Mouse (Mus musculus): ENCODE measurements around the gene Il16. TPM values are rescaled to one million over a fixed set of nuclear protein-coding genes. Genes with fewer than 3 reads are reported as not detected.

Gene Il16
- polyA plus RNA-seq, 1 experiment = 3.5 TPM

DNA sequence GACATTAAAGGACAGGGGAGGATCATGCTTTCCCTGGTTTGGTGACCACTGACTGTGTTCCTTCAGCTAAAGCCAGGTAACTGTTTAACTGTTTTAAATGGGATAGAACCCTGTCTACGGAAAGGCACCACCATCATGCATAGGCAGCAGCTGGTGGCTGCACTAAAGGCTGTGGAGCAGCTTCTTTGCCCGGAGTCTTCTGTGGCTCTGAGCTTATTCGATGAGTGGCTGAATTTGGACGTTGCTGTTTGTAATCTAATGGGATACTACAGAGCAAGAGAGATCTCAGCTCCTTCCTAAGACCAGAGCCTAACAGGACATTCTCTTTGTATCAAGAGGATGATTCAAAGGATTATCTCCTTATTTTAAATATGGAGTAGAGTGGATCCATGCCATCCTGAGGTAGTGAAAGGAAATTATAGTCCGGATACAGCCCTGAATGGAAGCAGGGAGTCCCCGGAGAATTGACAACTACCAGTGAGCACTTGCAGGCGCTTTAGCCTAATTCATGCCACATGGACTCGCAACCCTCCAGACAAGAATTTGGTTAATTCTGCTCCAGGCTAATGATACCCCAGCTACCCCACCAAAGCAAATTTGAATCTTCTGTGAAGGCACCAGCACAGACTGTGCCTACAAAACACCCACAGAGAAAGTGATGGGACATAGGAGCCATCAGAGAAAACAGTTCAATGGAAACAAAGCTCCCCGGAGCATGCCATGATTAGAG is 42.3 kb downstream of the Il16 start:
- peaks cover 6% of the 10 kb centered on the region; the same call in 1 of the 2 replicates for H3K4me1 ChIP-seq
- no peaks in the 10 kb centered on the region for H3K27me3 ChIP-seq (replicated peaks)
- peaks cover 5% of the 10 kb centered on the region; the same call in 1 of the 2 replicates for H3K9me3 ChIP-seq
- H3K4me3 ChIP-seq (replicated peaks) = no peak overlapping the region
- H3K36me3 ChIP-seq (replicated peaks; ENCODE audit: low read length) = no peaks in the 10 kb centered on the region
- no peak for TF ChIP-seq FLI1 (IDR thresholded peaks at IDR 0.05; ENCODE audit: low read length)
- TF ChIP-seq GATA1 (IDR thresholded peaks at IDR 0.05; ENCODE audit: borderline replicate concordance, low read length) = no peak

- Histone ChIP-seq H3K9me3 (peaks cover 4% of the 10 kb centered on the region; the same call in 1 of the 2 replicates), H3K4me1 (peaks cover 6% of the 10 kb centered on the region; the same call in 1 of the 2 replicates), H3K4me3 (replicated peaks) (no peak overlapping the region), H3K36me3 (replicated peaks; ENCODE audit: low read length) (no peaks in the 10 kb centered on the region), H3K27me3 (replicated peaks) (peaks cover 2% of the 10 kb centered on the region)
- no peak for TF ChIP-seq FLI1 (IDR thresholded peaks at IDR 0.05; ENCODE audit: low read length)
- no peak for TF ChIP-seq GATA1 (IDR thresholded peaks at IDR 0.05; ENCODE audit: borderline replicate concordance, low read length)
Observed at GRCm38 (mm10) chr7:83699066-83699745, 46.3 kb downstream of the Il16 start.

- Histone ChIP-seq H3K4me1 (peaks cover 6% of the 10 kb centered on the region; the same call in 1 of the 2 replicates), H3K36me3 (replicated peaks; ENCODE audit: low read length) (no peaks in the 10 kb centered on the region), H3K27me3 (replicated peaks) (peaks cover 2% of the 10 kb centered on the region), H3K4me3 (replicated peaks) (no peak overlapping the region), H3K9me3 (peaks cover 4% of the 10 kb centered on the region; the same call in 1 of the 2 replicates)
- TF ChIP-seq FLI1 (IDR thresholded peaks at IDR 0.05; ENCODE audit: low read length) (no peak), GATA1 (IDR thresholded peaks at IDR 0.05; ENCODE audit: borderline replicate concordance, low read length) (no peak)
Observed at GRCm38 (mm10) chr7:83695449-83696212, 49.9 kb downstream of the Il16 start.

DNA sequence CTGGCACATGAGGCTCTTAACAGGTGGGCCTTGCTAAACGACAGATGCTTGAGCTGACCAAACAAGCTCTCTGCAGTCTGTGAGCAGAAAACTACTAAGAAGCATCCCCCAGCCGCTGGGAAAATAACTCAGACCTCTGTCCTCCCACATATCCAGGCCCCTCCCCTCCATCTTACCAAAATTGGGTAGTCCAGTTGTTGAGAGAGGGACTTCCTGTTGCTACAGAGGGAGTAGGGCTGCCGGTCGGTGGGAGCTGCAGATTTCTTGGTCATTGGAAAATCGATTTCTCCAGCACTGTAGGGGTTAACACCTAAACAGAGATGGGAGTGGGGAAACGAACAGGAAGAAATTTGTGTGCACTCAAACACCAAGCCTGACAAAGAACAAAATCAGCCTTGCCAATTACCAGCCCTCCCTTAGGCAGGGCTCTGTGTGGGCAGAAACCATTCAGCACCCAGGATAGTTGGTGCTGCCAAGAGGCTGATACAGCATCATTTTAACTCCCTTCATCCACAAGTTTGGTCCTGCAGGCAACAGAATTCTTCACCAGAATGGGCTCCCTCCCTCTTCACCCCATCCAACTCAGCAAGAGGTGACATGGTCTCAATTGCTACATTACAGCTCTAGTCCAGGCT is 62.8 kb downstream of the Il16 start:
- TF ChIP-seq GATA1 (IDR thresholded peaks at IDR 0.05; ENCODE audit: borderline replicate concordance, low read length) = no peak
- H3K4me1 ChIP-seq = peaks cover 4% of the 10 kb centered on the region
- H3K27me3 ChIP-seq (replicated peaks) = peaks cover 25% of the 10 kb centered on the region
- H3K4me3 ChIP-seq (replicated peaks) = no peak overlapping the region
- no peaks in the 10 kb centered on the region; the same call in 1 of the 2 replicates for H3K9me3 ChIP-seq
- H3K36me3 ChIP-seq (replicated peaks; ENCODE audit: low read length) = no peaks in the 10 kb centered on the region

DNA sequence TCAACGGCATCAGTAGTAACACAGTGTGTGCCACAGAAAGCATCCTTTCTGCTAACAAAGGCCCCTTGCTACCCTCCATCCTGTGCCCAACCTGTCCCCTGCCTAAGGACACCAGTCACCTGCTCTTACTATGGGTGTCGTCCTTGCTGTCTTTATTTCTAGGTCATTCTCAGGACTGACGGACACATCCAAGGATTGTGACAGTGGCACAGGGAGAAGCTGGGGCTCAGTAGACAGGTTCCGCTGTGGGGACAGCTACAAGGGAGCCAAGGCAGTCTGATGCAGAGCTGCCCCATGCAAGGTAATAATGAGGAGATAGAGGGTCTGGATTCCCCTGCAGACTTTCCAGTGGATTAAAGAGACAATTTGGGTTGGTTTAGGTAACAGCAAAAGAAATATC is 67.0 kb downstream of the Il16 start:
- peaks cover 4% of the 10 kb centered on the region; the same call in 1 of the 2 replicates for H3K4me1 ChIP-seq
- H3K9me3 ChIP-seq = peaks cover 4% of the 10 kb centered on the region
- TF ChIP-seq GATA1 (IDR thresholded peaks at IDR 0.05; ENCODE audit: borderline replicate concordance, low read length) (no peak), FLI1 (IDR thresholded peaks at IDR 0.05; ENCODE audit: low read length) (no peak)

DNA sequence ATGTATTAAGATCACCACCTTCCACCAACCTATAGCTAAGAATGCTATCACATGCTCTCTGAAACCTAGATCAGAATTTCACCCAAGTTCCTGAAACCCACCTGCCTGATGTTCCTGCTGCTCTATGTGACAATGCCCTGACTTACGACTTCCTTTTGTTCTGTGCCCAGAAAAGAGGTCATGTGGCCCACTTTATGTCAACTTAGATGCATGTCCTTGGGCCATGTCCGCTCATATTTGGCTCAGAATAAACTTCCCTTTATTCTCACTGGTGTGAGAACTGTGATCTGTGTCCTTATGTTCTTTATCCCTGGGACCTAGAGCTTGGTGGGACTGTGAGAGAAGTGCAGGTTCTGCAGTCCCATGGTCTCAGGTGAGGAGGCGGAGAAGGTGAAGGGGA is 68.2 kb downstream of the Il16 start:
- TF ChIP-seq GATA1 (IDR thresholded peaks at IDR 0.05; ENCODE audit: borderline replicate concordance, low read length) (no peak), FLI1 (IDR thresholded peaks at IDR 0.05; ENCODE audit: low read length) (no peak)
- Histone ChIP-seq H3K36me3 (replicated peaks; ENCODE audit: low read length) (no peaks in the 10 kb centered on the region), H3K27me3 (replicated peaks) (peaks cover 21% of the 10 kb centered on the region), H3K4me3 (replicated peaks) (no peak overlapping the region), H3K4me1 (peaks cover 4% of the 10 kb centered on the region; the same call in 1 of the 2 replicates), H3K9me3 (peaks cover 4% of the 10 kb centered on the region)

More for the DNA sequence above, 67.0 kb downstream of the Il16 start:
- peaks cover 26% of the 10 kb centered on the region for H3K27me3 ChIP-seq (replicated peaks)
- no peaks in the 10 kb centered on the region for H3K36me3 ChIP-seq (replicated peaks; ENCODE audit: low read length)
- no peak overlapping the region for H3K4me3 ChIP-seq (replicated peaks)

GRCm38 (mm10) chr7:83675545-83676254 is 69.8 kb downstream of the Il16 start:
- Histone ChIP-seq H3K4me1 (peaks cover 4% of the 10 kb centered on the region; the same call in 1 of the 2 replicates), H3K4me3 (replicated peaks) (no peak overlapping the region), H3K9me3 (peaks cover 4% of the 10 kb centered on the region), H3K27me3 (replicated peaks) (peaks cover 26% of the 10 kb centered on the region), H3K36me3 (replicated peaks; ENCODE audit: low read length) (no peaks in the 10 kb centered on the region)
- no peak for TF ChIP-seq GATA1 (IDR thresholded peaks at IDR 0.05; ENCODE audit: borderline replicate concordance, low read length)
- TF ChIP-seq FLI1 (IDR thresholded peaks at IDR 0.05; ENCODE audit: low read length) = no peak

GRCm38 (mm10) chr7:83671573-83671972 is 74.0 kb downstream of the Il16 start:
- H3K36me3 ChIP-seq (replicated peaks; ENCODE audit: low read length) = no peaks in the 10 kb centered on the region
- H3K9me3 ChIP-seq = peaks cover 4% of the 10 kb centered on the region
- no peak for TF ChIP-seq FLI1 (IDR thresholded peaks at IDR 0.05; ENCODE audit: low read length)
- TF ChIP-seq GATA1 (IDR thresholded peaks at IDR 0.05; ENCODE audit: borderline replicate concordance, low read length) = no peak
- H3K27me3 ChIP-seq (replicated peaks) = peaks cover 13% of the 10 kb centered on the region
- no peak overlapping the region for H3K4me3 ChIP-seq (replicated peaks)
- peaks cover 8% of the 10 kb centered on the region for H3K4me1 ChIP-seq

- Histone ChIP-seq H3K9me3 (no peaks in the 10 kb centered on the region), H3K36me3 (replicated peaks; ENCODE audit: low read length) (no peaks in the 10 kb centered on the region), H3K4me1 (peaks cover 8% of the 10 kb centered on the region), H3K27me3 (replicated peaks) (peaks cover 14% of the 10 kb centered on the region), H3K4me3 (replicated peaks) (no peak overlapping the region)
- no peak for TF ChIP-seq GATA1 (IDR thresholded peaks at IDR 0.05; ENCODE audit: borderline replicate concordance, low read length)
- no peak for TF ChIP-seq FLI1 (IDR thresholded peaks at IDR 0.05; ENCODE audit: low read length)
Observed at GRCm38 (mm10) chr7:83668724-83669123, 76.8 kb downstream of the Il16 start.

Data from megakaryocyte, embryonic 14.5 days (primary cell).